Mouse (Mus musculus): ENCODE results near the gene Thsd7a. TPM values are rescaled to one million over a fixed set of nuclear protein-coding genes. Genes with fewer than 3 reads are reported as not detected.
A peak's percentile ranks its signal among the peaks of the same experiment; 100 is the strongest.

The Thsd7a gene
- 4.2 and 5.2 TPM in 2 replicates for polyA plus RNA-seq (2015; fragmentation: Nextera tagmentation; extraction: Ambion mirVana)

DNA sequence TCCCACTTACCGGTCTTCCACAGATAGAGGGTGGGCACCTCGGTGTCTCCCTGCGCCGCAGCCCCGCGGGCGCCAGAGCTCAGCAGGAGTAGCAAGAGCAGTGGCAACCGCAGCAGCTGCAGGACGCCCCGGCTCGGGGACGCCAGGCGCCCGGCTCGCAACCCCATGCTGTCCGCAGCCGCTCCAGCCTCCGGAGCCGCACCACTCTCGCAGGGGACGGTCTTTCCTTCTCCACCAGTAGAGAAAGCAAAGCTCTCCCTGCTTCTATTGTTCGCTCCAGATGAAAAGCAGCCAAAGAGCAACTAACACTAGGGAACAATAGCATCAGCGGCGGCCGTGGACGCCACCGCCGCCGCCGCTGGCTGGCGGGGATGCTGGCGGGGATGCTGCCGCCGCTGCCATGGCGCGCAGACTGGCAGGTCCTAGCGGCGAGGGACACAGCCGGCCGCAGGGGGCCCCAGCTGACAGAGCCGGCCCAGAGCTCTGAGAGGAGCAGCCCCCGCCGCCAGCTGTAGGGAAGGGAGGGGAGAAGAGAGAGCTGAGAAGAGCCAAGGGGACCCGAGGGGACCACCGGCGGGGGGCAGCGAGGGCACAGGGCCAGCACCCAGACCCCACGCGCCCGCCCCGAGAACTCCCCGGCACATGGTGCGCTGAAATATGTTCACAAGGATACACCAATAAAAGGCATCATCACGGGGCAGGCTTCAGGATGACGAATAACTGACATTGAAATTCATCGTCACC is at the start of gene Thsd7a:
Gene Thsd7a, minus strand, starts transcription at position 624 of the 744 bp plus-strand sequence.
- peak; percentile 82 for ATAC-seq (ENCODE audit: insufficient number of reproducible peaks, low FRiP score, low TSS enrichment, low read depth)
- H3K27ac ChIP-seq (replicated peaks) = peak within 1 kb of the TSS; percentile 45
- H3K36me3 ChIP-seq = no peaks in the 10 kb centered on the region
- H3K27me3 ChIP-seq = no peaks in the 10 kb centered on the region; the same call in 1 of the 2 replicates
- H3K4me3 ChIP-seq (replicated peaks) = peak within 1 kb of the TSS; percentile 62
- no peaks in the 10 kb centered on the region for H3K9me3 ChIP-seq (replicated peaks)
- peaks cover 5% of the 10 kb centered on the region; the same call in 1 of the 2 replicates for H3K4me1 ChIP-seq
- H3K4me2 ChIP-seq (replicated peaks) = peak within 1 kb of the TSS; percentile 94
- H3K9ac ChIP-seq = peak within 1 kb of the TSS; percentile 42
- WGBS = under 1% methylated on average over 56 of the region's 56 CpGs

DNA sequence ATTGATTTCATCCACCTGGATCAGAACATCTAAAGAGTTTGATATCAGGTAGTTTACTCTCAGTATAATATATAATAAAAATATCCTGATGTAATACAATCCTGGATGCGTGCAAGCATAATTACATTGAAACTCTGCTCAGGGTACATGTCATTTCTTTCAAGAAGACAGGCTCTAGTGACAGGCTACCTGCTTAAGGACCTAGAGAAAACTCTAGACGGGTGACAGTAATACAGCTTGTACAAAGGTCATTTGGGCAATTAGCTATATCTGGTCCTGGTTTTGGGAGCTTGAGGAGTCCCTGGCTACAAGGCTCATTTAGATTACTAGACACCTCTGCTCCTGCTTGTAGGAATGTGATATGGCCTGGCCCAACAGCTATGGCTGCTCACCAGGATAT is 37.9 kb upstream of the Thsd7a start:
- no peak overlapping the region for H3K9ac ChIP-seq
- H3K27me3 ChIP-seq = no peaks in the 10 kb centered on the region
- H3K27ac ChIP-seq (replicated peaks) = no peak overlapping the region
- WGBS = 45% methylated on average over 2 of the region's 2 CpGs
- no peaks in the 10 kb centered on the region for H3K4me1 ChIP-seq
- H3K9me3 ChIP-seq (replicated peaks) = no peaks in the 10 kb centered on the region
- no peak overlapping the region for H3K4me2 ChIP-seq (replicated peaks)
- ATAC-seq (ENCODE audit: insufficient number of reproducible peaks, low FRiP score, low TSS enrichment, low read depth) = no peak
- H3K36me3 ChIP-seq = no peaks in the 10 kb centered on the region
- no peak overlapping the region for H3K4me3 ChIP-seq (replicated peaks)

DNA sequence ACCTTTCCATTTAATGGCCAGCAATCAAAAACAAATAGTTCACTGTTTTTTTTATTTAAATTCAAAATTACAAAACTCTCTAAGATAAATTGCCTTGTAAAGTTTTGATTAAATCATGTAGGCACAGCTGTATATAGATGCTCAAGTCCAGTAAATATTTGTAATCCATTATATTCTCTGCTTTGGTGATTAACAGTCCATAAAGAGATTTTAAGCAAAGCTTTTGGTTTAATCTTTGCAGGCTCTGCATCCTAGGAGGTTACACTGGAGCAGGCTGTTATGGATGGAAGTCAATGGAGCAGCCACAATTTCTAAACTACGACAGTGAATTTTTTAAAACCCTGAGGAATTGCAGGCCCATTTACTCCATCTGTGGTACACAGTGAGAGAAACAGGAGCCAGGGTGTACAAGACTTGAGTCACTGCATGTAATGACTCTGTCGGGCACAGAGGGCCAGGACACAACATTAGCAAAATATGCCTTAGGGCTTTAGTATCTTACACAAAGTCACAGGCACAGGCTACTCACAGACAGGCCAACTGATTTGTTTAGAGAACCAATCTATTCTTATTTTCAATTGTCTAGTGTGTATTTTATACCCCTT is 37.3 kb upstream of the Thsd7a start:
- H3K4me1 ChIP-seq = no peaks in the 10 kb centered on the region
- H3K9ac ChIP-seq = no peak overlapping the region
- H3K9me3 ChIP-seq (replicated peaks) = no peaks in the 10 kb centered on the region
- WGBS = 30% methylated on average over 2 of the region's 2 CpGs
- no peak overlapping the region for H3K27ac ChIP-seq (replicated peaks)
- no peaks in the 10 kb centered on the region for H3K36me3 ChIP-seq
- no peak for ATAC-seq (ENCODE audit: insufficient number of reproducible peaks, low FRiP score, low TSS enrichment, low read depth)
- no peaks in the 10 kb centered on the region for H3K27me3 ChIP-seq
- H3K4me2 ChIP-seq (replicated peaks) = no peak overlapping the region
- no peak overlapping the region for H3K4me3 ChIP-seq (replicated peaks)

DNA sequence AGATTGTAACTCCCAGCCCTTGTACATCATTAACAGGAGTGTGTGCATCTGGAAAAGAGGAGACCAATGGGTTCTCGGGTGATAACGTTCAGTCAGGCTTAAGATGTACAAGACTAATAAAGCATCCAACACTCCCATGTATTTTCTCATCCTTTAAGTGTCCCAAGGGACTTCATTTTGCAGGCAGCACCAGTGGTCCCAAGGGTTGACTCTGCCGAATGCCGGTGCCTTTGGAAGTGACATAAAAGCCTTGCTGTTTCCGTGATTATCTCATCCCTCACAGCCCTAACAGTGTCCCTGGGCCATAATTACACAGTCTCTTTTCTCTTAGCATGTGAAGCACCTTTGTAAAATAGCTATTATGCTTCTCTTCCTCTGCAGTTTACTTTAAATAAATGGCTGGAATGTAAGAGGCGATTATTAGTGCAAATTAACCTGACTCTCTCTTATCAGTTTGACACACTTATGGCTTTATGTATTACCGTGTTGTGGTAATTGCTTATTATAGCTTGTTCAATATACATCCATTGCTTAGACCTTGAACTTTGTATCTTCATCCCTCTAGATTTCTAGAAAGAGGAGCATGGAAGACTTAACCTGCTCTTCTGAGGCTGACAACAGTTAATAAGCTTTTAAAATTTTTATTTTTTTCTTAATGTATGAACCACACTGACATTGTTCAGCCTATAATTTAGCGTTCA is 35.9 kb upstream of the Thsd7a start:
- no peak overlapping the region for H3K4me3 ChIP-seq (replicated peaks)
- H3K4me2 ChIP-seq (replicated peaks) = no peak overlapping the region
- H3K9ac ChIP-seq = no peak overlapping the region
- WGBS = 69% methylated on average over 8 of the region's 8 CpGs
- H3K27me3 ChIP-seq = no peaks in the 10 kb centered on the region
- peak; percentile 51; the same call in 1 of the 2 replicates for ATAC-seq (ENCODE audit: insufficient number of reproducible peaks, low FRiP score, low TSS enrichment, low read depth)
- no peaks in the 10 kb centered on the region for H3K9me3 ChIP-seq (replicated peaks)
- H3K36me3 ChIP-seq = no peaks in the 10 kb centered on the region
- no peaks in the 10 kb centered on the region for H3K4me1 ChIP-seq
- no peak overlapping the region for H3K27ac ChIP-seq (replicated peaks)

DNA sequence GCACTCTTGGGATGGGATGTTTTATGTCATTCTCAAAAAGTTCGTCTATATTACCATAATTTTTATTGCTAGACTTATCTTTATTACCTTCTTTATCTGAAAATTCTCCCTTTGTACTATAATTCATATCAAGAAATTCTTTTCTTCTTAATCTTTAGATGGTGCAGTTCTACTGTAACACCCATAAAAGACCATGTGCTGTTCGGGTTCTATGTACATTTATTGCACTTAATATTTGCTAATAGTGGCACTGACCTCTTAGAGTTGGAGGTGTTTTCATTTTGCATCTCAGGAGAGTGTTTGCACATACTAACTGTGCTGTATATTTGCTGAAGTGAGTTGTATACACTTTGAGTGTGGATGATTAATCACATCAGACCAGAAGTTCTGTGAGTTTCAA is 23.6 kb upstream of the Thsd7a start:
- 68% methylated on average over 2 of the region's 2 CpGs for WGBS
- no peak overlapping the region for H3K4me3 ChIP-seq (replicated peaks)
- H3K27ac ChIP-seq (replicated peaks) = no peak overlapping the region
- H3K4me1 ChIP-seq = no peaks in the 10 kb centered on the region
- H3K27me3 ChIP-seq = no peaks in the 10 kb centered on the region
- H3K9ac ChIP-seq = no peak overlapping the region
- no peaks in the 10 kb centered on the region for H3K9me3 ChIP-seq (replicated peaks)
- no peaks in the 10 kb centered on the region for H3K36me3 ChIP-seq
- H3K4me2 ChIP-seq (replicated peaks) = no peak overlapping the region
- ATAC-seq (ENCODE audit: insufficient number of reproducible peaks, low FRiP score, low TSS enrichment, low read depth) = no peak

DNA sequence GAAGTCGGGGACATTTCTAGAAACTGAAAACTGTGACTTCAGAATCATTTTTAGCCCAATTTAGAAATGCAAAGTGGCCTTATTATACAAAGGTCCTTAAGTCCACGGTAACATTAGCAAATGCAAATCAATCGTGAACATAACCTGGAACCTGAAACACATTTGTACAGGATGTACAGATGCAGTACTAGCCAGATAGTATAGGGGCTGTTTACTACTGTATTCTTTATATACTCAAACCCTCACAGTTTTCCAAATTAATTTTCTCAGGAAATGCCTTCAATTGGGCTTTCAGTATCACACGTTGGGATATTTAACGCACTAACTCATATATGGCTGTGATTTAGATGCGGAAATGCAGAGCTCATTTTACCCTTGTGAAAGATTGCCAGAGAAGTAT is 16.0 kb upstream of the Thsd7a start:
- H3K9ac ChIP-seq = no peak overlapping the region
- no peaks in the 10 kb centered on the region for H3K9me3 ChIP-seq (replicated peaks)
- H3K4me2 ChIP-seq (replicated peaks) = no peak overlapping the region
- no peaks in the 10 kb centered on the region for H3K27me3 ChIP-seq
- 78% methylated on average over 6 of the region's 6 CpGs for WGBS
- no peak for ATAC-seq (ENCODE audit: insufficient number of reproducible peaks, low FRiP score, low TSS enrichment, low read depth)
- no peaks in the 10 kb centered on the region for H3K4me1 ChIP-seq
- no peak overlapping the region for H3K27ac ChIP-seq (replicated peaks)
- H3K36me3 ChIP-seq = no peaks in the 10 kb centered on the region
- H3K4me3 ChIP-seq (replicated peaks) = no peak overlapping the region

DNA sequence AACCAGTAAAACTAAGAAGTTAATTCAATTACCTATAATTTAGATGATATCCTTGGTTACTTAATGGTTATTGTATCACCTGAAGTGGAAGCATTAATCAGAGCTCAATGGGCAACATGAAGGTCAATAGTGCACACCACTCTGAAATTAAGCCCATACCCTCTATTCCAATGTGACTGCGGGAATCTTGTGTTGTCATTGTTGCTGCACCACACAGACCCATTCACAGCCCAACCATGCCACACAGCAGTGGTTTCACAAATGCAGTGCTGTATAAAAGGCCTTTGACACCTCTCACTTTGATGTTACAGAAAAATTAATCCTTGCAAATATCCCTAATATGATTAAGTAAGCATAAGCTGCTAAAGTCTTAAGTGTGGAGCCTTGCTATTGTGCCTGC is 15.4 kb upstream of the Thsd7a start:
- no peak overlapping the region for H3K4me2 ChIP-seq (replicated peaks)
- H3K36me3 ChIP-seq = no peaks in the 10 kb centered on the region
- WGBS = 69% methylated on average over 1 of the region's 1 CpGs
- no peaks in the 10 kb centered on the region for H3K27me3 ChIP-seq
- H3K4me1 ChIP-seq = no peaks in the 10 kb centered on the region
- no peak overlapping the region for H3K27ac ChIP-seq (replicated peaks)
- H3K9me3 ChIP-seq (replicated peaks) = no peaks in the 10 kb centered on the region
- no peak overlapping the region for H3K4me3 ChIP-seq (replicated peaks)
- H3K9ac ChIP-seq = no peak overlapping the region
- ATAC-seq (ENCODE audit: insufficient number of reproducible peaks, low FRiP score, low TSS enrichment, low read depth) = no peak

DNA sequence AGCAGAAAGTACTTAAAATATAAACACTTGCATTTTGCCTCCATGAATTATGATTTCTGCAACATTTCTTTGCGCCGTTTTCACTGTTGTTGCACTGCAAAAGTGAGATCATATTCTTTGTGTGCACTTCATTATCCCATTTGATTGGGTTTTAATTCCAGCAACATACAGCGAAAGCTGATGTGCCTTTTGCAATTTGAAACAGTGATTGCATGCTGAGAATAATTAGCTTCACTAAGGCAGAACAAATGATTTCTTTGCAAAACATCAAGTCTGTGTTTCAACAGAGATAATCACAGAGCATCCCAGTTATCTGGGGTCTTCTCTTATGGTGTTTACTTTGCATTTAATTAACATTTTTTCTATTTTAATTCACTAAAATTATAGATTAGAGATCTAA is 14.6 kb upstream of the Thsd7a start:
- Histone ChIP-seq H3K9me3 (replicated peaks) (no peaks in the 10 kb centered on the region), H3K9ac (no peak overlapping the region), H3K36me3 (no peaks in the 10 kb centered on the region), H3K4me2 (replicated peaks) (no peak overlapping the region), H3K27ac (replicated peaks) (no peak overlapping the region), H3K4me3 (replicated peaks) (no peak overlapping the region), H3K27me3 (no peaks in the 10 kb centered on the region), H3K4me1 (no peaks in the 10 kb centered on the region)
- 79% methylated on average over 3 of the region's 3 CpGs for WGBS
- ATAC-seq (ENCODE audit: insufficient number of reproducible peaks, low FRiP score, low TSS enrichment, low read depth) = no peak

DNA sequence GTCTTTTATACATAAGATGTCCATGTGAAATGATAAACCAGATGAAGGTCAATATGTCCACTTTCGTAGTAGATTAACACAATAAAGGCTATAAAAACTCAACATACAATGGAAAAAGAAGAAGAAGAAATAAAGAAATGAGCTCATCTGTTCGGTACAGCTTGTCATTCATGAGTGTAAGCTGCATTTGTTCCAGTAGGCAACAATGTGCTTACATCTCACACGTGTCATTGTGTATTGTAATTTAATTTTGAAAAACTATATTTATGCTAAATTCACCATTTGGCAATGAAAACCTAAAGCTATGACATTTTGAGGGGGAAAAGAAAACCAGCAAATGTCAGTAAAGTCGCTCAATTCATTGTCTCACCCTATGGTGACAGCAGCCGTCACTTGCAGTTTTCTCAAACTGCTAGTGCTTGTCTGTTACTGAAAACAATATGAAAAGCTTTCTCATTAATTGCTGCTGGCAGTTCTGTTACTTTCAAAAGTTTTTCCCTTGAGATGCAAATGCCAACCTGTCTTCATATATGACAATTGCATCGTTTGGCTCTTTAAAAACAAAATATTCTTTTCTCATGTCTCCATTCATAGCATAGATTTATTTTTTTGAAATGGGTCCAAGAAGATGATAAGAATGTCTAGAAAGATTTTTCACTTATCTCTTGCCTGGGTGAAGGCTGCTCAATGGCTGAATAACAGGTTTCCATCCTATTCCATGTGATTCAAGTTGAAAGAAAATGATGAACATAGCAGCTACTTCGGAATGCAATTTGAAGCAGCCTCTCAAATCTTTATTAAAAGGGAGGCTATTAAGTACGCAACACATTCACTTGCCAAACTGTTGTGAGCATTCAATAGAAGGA is 10.4 kb upstream of the Thsd7a start:
- H3K4me2 ChIP-seq (replicated peaks) = no peak overlapping the region
- WGBS = 82% methylated on average over 8 of the region's 8 CpGs
- H3K27me3 ChIP-seq = no peaks in the 10 kb centered on the region
- no peak overlapping the region for H3K27ac ChIP-seq (replicated peaks)
- no peaks in the 10 kb centered on the region for H3K9me3 ChIP-seq (replicated peaks)
- H3K4me1 ChIP-seq = no peaks in the 10 kb centered on the region
- H3K4me3 ChIP-seq (replicated peaks) = no peak overlapping the region
- H3K36me3 ChIP-seq = no peaks in the 10 kb centered on the region
- no peak for ATAC-seq (ENCODE audit: insufficient number of reproducible peaks, low FRiP score, low TSS enrichment, low read depth)
- H3K9ac ChIP-seq = no peak overlapping the region

DNA sequence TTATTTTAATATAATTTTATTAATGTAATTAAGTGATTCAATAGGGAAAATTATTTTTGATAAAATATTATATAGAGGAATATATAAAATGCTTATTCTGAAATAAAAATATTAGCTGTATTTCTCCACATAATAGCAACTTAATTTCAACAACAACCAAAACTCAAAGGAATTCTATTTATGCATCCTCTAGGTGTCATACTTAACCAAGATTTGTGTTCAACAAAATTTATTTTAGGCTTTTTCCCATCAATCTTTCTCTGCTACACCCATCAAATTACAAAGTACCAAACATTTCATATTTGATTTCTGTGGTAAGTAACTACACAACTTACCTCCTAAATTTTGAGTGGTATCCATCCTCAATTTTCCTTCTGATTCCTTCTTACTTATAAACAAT is 3.1 kb upstream of the Thsd7a start:
- ATAC-seq (ENCODE audit: insufficient number of reproducible peaks, low FRiP score, low TSS enrichment, low read depth) = no peak
- H3K4me2 ChIP-seq (replicated peaks) = no peak overlapping the region
- no peak overlapping the region for H3K4me3 ChIP-seq (replicated peaks)
- no peak overlapping the region for H3K27ac ChIP-seq (replicated peaks)
- no peaks in the 10 kb centered on the region; the same call in 1 of the 2 replicates for H3K27me3 ChIP-seq
- no peaks in the 10 kb centered on the region for H3K9me3 ChIP-seq (replicated peaks)
- H3K36me3 ChIP-seq = no peaks in the 10 kb centered on the region
- H3K4me1 ChIP-seq = peaks cover 5% of the 10 kb centered on the region; the same call in 1 of the 2 replicates
- H3K9ac ChIP-seq = no peak overlapping the region

DNA sequence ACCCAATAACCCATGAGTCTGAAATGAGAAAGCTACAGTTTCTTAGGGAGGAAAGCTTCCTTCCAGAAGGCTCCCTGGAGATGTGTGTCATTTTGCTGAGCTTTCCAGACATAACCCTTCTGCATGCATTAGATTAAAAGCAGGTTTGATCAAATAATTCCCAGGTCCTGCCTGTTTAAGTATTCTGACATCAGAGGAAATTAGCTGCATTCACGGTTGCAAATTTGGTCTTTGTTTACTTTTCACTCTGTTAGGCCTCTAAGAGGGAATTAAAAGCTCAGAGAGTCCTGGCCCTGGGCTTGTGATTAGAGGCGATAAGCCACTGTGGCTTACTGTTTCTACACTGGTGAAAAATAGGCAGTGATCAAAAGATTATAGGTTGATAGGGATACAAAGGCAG is 1.2 kb upstream of the Thsd7a start:
- peaks cover 5% of the 10 kb centered on the region; the same call in 1 of the 2 replicates for H3K4me1 ChIP-seq
- H3K36me3 ChIP-seq = no peaks in the 10 kb centered on the region
- H3K4me3 ChIP-seq (replicated peaks) = no peak overlapping the region
- H3K27ac ChIP-seq (replicated peaks) = no peak overlapping the region
- WGBS = 38% methylated on average over 2 of the region's 2 CpGs
- no peak overlapping the region for H3K4me2 ChIP-seq (replicated peaks)
- H3K27me3 ChIP-seq = no peaks in the 10 kb centered on the region; the same call in 1 of the 2 replicates
- no peaks in the 10 kb centered on the region for H3K9me3 ChIP-seq (replicated peaks)
- no peak for ATAC-seq (ENCODE audit: insufficient number of reproducible peaks, low FRiP score, low TSS enrichment, low read depth)
- H3K9ac ChIP-seq = no peak overlapping the region

Data from embryonic facial prominence, embryonic 15.5 days (tissue).